Mouse (Mus musculus): ENCODE data around the gene Phc3. TPM values are rescaled to one million over a fixed set of nuclear protein-coding genes. Genes with fewer than 3 reads are reported as not detected.
"Not testable (repeated sequence)": the region's sequence is repeated elsewhere in the genome, so short reads cannot be mapped to it uniquely, and the experiment has no call there.

The Phc3 gene
- total RNA-seq, 1 experiment from 2014 or later: 22.7 TPM

DNA sequence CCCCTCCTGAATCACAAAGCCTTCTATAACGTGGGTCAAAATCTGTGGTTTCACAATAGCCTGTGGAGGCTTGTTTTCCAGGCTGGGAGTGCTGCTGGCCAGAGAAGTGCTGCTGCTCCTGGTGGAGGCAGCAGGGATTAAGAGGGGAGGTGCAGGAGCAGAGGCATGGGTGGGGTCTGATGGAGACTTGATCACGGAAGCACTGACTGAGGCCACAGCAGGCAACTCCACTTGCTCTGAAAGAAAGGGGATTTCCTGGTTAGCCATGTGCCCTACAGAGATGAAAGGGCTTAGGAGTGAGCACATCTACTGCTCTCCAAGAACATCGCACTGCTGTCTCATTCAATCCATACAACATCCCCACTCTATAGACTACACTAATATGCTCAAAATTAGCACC is 39.4 kb downstream of the Phc3 start:
- ATAC-seq (replicated peaks in 1 of 2; ENCODE audit: insufficient read depth in 1 of 2, low FRiP score in 2 of 2, low TSS enrichment in 1 of 2, low read depth in 1 of 2, poor library complexity in 2 of 2, severe bottlenecking in 2 of 2): no peak

DNA sequence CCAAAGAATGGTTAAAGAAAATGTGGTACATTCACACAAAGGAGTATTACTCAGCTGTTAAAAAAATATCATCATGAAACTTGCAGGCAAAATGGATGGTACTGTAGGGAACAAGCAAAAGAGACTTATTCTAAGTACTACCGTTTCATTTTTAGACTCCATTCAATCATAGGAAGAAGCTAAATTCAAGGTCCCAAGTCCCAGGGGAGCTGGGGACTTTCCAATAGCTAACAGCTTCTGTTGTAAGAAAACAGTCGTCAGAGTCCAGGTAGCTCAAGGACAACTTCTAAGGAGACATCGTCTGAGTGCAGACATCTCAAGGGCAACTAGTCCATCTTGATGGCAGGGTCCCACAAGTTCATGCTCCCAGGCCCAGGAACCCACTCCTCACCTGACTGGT is 41.6 kb downstream of the Phc3 start:
- ATAC-seq (replicated peaks in 1 of 2; ENCODE audit: insufficient read depth in 1 of 2, low FRiP score in 2 of 2, low TSS enrichment in 1 of 2, low read depth in 1 of 2, poor library complexity in 2 of 2, severe bottlenecking in 2 of 2): no peak

DNA sequence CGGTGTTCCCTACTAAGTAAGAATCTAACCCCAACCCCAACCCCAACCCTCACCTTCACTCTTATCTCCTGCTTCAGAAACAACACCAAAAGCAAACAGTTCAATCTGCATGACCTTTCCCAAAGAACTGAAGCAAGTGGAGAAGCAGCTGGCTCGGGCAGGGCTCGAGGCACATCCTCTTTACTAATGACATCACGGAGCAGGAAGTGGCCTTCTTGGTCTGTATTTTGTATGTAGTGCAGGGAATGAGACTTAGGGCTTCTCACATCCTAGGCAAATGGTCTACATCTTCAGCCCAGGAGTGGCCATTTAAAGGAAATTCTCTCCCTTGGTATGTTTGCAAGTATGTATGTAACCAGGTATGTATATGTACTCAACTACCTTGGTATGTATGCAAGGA is 52.1 kb downstream of the Phc3 start:
- ATAC-seq (replicated peaks in 1 of 2; ENCODE audit: insufficient read depth in 1 of 2, low FRiP score in 2 of 2, low TSS enrichment in 1 of 2, low read depth in 1 of 2, poor library complexity in 2 of 2, severe bottlenecking in 2 of 2): no peak

DNA sequence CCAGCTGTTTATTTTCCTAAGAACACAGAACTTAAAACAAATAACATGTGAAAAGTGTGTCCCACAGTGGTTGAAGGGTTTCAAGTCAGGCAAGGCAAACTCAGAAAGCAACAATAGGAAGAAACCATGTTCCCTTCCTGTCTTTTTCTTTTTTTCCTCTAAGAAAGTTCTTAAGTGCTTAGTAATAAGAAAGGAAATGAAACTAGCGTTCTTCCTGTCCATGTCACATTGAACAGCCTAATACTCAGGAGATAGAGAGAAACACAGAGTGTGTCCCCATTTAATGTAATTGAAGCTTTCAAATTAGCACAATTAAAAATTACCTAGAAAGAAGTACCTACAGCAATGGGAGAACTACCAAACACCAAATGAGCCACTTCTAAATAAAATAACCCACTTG is 64.6 kb downstream of the Phc3 start:
- no peak for ATAC-seq (replicated peaks in 1 of 2; ENCODE audit: insufficient read depth in 1 of 2, low FRiP score in 2 of 2, low TSS enrichment in 1 of 2, low read depth in 1 of 2, poor library complexity in 2 of 2, severe bottlenecking in 2 of 2)

DNA sequence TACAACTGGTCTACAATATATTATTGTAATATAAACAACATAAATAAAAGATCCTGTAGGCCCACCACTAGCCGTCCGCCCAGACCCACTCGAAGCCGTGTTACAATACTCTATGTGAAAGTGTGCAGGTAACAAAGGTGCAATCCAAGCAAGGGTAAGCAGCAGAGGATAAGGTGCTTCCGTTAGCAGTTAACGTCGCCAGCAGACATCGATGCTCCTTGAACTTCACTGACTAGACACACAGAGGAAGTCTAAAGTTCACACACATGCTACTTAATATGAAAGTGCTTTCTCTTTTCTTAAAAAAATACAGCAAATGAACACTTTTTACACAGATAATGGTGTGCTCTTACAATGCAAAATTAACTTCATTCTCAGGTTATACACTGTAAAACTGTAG is 69.8 kb downstream of the Phc3 start:
- no peak for ATAC-seq (replicated peaks in 1 of 2; ENCODE audit: insufficient read depth in 1 of 2, low FRiP score in 2 of 2, low TSS enrichment in 1 of 2, low read depth in 1 of 2, poor library complexity in 2 of 2, severe bottlenecking in 2 of 2)

DNA sequence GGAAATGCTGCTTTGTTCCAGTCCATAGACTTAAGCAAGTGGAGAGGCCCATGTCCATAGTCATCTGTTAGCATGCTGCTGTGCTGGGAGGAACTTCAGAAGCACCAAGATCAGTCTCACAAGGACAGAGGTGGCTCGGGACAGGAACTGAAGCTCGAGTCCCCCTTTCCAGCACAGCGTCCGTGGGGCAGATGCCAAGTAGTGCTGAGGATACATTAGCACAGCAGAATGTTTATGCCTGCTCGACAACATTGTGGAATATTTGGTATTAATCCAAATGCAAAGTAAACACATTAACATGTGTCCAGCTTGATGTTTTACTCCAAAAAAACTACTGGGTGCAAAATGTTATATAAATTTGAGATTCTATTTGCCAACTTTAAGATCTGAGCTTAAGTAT is 72.5 kb downstream of the Phc3 start:
- no peak for ATAC-seq (replicated peaks in 1 of 2; ENCODE audit: insufficient read depth in 1 of 2, low FRiP score in 2 of 2, low TSS enrichment in 1 of 2, low read depth in 1 of 2, poor library complexity in 2 of 2, severe bottlenecking in 2 of 2)

DNA sequence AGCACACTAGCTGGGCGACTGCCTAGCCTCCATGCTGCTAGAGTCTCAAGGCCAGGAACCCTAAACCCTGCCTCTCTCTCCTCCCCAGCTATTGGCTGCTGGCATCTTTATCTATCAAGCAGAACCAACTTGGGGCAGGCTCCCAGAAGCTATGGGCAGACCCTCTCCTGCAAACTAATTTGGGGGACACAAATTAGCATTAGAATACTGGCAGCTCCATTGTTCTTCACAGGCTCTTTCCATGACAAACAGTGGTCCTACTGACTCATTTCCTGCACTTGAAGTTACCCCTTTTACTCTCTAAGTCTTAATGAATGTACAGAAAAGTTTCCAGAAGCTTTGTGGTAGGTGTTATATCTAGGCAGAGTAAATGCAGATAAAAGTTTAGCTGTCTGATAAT is 80.2 kb downstream of the Phc3 start:
- no peak for ATAC-seq (replicated peaks in 1 of 2; ENCODE audit: insufficient read depth in 1 of 2, low FRiP score in 2 of 2, low TSS enrichment in 1 of 2, low read depth in 1 of 2, poor library complexity in 2 of 2, severe bottlenecking in 2 of 2)

DNA sequence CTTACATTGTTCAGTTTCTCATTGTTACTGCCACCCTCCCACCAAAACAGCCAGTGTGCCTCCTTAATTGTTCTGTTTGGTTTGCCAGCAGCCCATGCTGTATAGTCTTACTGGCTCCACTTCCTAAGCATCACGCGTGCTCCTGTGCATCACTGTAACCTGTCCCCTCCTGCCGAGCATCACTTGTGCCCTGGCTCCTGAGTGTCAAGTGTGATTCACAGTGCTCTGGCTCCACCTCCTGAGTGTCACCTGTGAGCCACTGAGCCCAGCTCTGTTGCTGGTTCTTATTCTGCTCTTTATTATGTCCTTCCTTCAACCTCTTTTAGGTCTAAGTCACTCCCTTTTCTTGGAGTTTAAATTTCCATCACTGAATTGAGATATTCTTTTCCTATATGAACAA is 81.8 kb downstream of the Phc3 start:
- ATAC-seq (replicated peaks in 1 of 2; ENCODE audit: insufficient read depth in 1 of 2, low FRiP score in 2 of 2, low TSS enrichment in 1 of 2, low read depth in 1 of 2, poor library complexity in 2 of 2, severe bottlenecking in 2 of 2): no peak

DNA sequence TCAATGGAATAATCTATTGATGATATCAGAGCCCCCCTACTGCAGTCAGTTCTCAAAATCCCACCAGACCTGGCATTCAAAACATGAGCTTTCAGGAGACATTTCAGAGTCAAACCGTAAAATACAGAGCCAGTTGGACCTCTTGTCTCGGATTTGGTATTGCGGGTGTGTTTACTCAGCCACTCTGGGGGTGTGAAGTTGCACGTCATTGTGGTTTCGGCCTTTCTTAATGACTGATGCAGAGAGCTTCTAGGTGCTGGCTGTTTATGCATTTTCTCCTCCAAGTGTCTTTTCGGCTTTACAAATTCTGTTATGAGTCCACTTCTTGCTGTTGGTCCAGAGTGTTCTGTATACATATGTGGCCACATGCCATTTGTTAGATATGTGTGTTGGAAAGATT is 92.5 kb downstream of the Phc3 start:
- ATAC-seq (replicated peaks in 1 of 2; ENCODE audit: insufficient read depth in 1 of 2, low FRiP score in 2 of 2, low TSS enrichment in 1 of 2, low read depth in 1 of 2, poor library complexity in 2 of 2, severe bottlenecking in 2 of 2): 0 out of 4 replicates have a peak, but pooled peaks of 1 of the 2 experiments have one; percentile 42

DNA sequence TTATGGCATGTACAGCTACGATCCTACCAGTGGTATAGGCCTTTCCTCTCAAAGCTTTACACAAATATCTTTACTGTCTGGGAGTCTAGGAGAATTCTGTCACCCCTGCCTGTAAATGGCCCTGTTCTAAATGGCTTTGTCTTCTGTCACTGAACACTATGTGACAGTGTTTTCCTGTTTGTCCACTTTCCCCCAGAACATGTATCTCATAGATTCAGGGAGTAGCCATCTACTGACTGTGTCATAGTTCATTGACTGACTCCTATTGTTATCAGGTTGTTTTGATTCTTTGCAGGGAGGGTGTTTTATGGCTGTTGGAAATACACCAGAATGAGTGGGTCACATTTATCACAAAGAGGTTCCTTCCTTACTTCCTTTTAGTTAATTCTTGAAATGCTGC is 99.2 kb downstream of the Phc3 start:
- no peak; a peak in 1 of 4 replicates for ATAC-seq (replicated peaks in 1 of 2; ENCODE audit: insufficient read depth in 1 of 2, low FRiP score in 2 of 2, low TSS enrichment in 1 of 2, low read depth in 1 of 2, poor library complexity in 2 of 2, severe bottlenecking in 2 of 2)

DNA sequence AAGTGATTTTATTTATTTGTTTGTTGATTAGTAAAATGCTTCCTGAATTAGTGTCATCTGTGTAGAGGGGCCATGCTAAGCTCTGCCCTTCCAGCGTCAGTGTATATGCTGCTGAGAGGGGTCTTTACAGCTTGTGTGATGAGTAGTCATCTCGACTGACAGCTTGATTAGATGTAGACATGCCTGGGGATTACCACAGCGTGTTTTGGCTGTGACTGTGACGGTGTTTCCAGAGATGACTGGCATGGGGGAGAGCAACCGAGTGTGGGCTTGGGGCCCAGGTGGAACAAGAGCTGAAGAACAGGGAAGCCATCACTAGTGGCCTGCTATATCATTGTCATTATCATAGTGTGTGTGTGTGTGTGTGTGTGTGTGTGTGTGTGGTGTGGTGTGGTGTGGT is 100.6 kb downstream of the Phc3 start:
- ATAC-seq (replicated peaks in 1 of 2; ENCODE audit: insufficient read depth in 1 of 2, low FRiP score in 2 of 2, low TSS enrichment in 1 of 2, low read depth in 1 of 2, poor library complexity in 2 of 2, severe bottlenecking in 2 of 2): no peak

DNA sequence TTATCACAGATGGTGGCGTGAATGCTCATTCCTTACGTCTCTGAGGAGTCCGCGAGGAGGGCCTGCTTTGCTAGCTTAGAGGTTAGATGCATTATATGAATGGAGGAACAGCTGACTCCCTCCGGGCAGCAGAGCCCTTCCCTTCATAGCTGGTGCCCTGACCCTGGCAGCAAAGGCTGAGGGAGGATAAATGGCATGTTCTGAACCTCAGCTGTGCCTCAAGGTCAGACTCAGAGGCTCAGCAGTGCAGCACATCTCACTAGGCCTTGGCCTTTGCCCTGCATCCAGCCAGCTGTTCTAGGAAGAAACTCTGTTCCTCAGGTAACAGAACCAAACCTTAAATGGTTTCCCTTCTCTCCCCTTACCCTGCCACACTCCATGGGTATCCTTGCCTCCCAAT is 101.0 kb downstream of the Phc3 start:
- no peak for ATAC-seq (replicated peaks in 1 of 2; ENCODE audit: insufficient read depth in 1 of 2, low FRiP score in 2 of 2, low TSS enrichment in 1 of 2, low read depth in 1 of 2, poor library complexity in 2 of 2, severe bottlenecking in 2 of 2)

DNA sequence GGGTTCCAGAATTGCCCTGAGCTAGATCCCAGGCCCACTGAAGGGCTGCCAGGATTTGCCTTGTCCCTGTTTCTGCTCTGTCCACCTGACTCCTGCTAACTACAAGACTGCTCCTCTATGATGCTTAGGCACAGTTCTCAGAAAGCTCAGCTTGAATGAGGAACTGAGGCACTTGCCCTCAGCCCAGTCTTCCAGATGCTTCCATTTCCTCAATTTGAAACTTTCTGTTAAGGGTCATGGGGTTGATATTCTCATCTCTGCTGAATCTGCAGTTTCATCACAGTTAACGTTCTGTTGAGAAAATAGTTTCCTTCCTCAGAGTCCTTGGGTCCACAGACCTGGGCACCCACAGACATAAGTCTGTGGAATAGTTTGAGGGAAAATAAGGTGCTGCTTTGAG is 104.6 kb downstream of the Phc3 start:
- peak; percentile 82 to 84 for ATAC-seq (replicated peaks in 1 of 2; ENCODE audit: insufficient read depth in 1 of 2, low FRiP score in 2 of 2, low TSS enrichment in 1 of 2, low read depth in 1 of 2, poor library complexity in 2 of 2, severe bottlenecking in 2 of 2)

DNA sequence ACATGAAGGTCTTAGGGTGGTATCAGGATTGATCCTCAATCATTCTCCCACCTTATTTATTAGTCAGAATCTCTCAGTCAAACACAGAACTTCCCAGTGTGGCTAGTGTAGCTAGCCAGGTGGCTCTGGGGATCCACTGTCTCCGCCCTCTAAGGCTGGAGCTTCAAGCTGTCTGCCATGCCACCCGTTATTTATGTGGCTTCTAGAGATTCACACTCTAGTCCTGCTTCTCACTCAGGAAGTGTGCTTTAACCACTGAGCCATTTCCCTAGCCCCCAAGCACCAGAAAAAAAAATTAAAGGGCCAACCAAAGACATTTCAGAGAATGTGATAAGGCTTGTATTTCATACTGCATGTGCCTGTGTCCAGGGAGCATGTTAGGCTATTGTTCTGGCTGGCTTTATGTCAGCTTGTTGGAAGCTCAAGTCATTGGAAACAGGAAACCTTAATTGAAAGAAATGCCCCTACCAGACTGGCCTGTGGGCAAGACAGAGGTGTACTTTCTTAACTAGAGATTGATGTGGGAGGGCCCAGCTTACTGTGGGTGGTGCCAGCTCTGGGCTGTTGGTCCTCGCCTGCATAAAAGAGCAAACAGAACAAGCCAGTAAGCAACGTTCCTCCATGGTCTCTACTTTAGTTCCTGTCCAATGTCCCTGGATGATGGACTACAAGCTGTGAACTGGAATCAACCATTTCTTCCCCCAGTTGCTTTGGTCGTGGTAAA is 105.3 kb downstream of the Phc3 start:
- peak; percentile 44 to 60 for ATAC-seq (replicated peaks in 1 of 2; ENCODE audit: insufficient read depth in 1 of 2, low FRiP score in 2 of 2, low TSS enrichment in 1 of 2, low read depth in 1 of 2, poor library complexity in 2 of 2, severe bottlenecking in 2 of 2)

DNA sequence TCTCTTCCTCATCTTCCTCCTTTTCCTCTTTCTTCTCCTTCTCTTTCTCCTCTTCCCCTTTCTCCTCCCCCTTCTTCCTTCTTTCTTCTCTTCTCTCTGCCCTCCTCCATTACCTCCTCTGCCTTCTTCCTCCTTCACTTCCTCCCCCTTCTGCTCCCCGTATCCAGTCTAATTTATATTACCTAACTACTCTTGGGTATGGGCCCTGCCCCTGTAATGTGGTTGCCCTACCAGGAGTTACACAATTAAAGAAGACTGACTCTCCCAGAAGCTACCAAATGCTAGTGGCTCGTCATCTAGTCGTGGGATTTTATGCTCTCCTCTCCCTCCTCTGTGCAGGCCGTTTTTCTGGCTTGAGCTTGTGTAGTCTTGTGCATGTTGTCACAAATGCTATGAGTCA is 108.5 kb downstream of the Phc3 start:
- ATAC-seq (replicated peaks in 1 of 2; ENCODE audit: insufficient read depth in 1 of 2, low FRiP score in 2 of 2, low TSS enrichment in 1 of 2, low read depth in 1 of 2, poor library complexity in 2 of 2, severe bottlenecking in 2 of 2): no peak; a peak in 1 of 4 replicates

DNA sequence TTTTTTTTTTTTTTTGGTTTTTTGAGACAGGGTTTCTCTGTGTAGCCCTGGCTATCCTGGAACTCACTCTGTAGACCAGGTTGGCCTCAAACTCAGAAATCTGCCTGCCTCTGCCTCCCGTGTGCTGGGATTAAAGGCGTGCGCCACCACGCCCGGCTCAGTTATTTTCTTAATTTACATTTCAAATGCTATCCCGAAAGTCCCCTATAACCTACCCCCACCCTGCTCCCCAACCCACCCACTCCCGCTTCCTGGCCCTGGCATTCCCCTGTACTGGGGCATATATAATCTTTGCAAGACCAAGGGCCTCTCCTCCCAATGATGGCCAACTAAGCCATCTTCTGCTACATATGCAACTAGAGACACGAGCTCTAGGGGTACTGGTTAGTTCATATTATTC is 109.6 kb downstream of the Phc3 start:
- ATAC-seq (replicated peaks in 1 of 2; ENCODE audit: insufficient read depth in 1 of 2, low FRiP score in 2 of 2, low TSS enrichment in 1 of 2, low read depth in 1 of 2, poor library complexity in 2 of 2, severe bottlenecking in 2 of 2): not testable (repeated sequence)

DNA sequence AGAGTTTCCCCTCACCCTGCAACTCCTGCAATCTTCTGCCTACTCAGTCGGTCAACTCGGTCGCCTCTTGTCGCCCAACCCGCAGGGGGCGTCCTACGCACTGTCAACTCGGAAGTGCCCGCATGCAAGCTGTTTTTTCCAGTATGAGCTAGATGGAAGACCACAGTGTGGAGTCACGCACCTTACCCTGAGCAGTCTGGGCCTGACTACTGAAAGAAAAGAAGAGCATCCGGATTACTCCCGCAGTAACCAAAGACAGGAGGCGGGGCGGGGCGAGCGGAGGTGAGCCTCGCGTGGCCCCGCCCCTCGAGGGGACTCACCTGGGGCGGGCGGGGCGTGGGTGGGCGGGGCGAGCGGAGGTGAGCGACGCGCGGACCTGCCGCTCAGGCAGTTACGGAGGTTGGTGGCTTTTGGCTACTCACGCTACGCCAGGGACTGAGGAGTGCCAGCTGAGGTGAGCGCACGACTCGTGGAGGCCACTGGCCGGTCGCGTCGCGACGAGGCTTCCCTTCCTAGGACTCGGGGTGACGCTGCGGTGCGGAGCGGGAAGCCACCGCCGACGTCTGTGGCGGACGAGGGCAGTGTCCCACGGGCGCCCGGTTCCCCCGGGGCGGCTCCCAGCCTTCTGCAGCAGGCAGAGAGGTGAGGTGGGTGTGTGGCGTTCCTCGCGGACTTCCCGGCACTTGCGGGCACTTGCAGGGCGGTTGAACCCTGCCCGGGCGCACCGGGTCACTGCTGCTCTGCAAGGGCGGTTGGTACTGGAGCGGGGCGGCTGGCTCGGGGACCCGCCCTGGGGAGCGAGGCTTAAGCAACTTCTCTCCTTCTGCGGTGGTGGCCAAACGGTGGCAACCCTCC is 113.4 kb downstream of the Phc3 start, which contains the start of gene Gpr160:
Gene Gpr160 (plus strand): TSS at position 347 of the 855 bp plus-strand sequence.
- ATAC-seq (replicated peaks in 1 of 2; ENCODE audit: insufficient read depth in 1 of 2, low FRiP score in 2 of 2, low TSS enrichment in 1 of 2, low read depth in 1 of 2, poor library complexity in 2 of 2, severe bottlenecking in 2 of 2): peak; percentile 76 to 79

DNA sequence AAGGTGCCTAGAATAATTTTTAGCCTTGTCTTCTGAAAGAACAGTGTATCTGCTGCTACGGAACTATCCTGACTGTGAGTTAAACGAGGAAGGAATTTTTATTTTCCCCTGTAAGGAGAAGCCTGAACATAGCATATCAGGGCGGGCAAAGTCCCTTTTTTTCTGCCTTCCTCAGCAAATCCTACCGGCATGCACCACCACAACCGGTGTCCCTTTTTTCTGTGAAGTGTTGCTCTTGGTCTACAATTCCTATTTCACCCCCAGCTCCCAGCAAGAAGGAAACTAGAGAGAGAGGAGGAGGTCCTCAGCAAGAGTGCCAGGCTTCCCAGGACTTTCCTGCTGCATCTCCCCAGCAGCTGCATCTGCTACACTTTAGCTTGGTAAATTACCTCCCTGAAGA is 115.6 kb downstream of the Phc3 start:
- ATAC-seq (replicated peaks in 1 of 2; ENCODE audit: insufficient read depth in 1 of 2, low FRiP score in 2 of 2, low TSS enrichment in 1 of 2, low read depth in 1 of 2, poor library complexity in 2 of 2, severe bottlenecking in 2 of 2): no peak

DNA sequence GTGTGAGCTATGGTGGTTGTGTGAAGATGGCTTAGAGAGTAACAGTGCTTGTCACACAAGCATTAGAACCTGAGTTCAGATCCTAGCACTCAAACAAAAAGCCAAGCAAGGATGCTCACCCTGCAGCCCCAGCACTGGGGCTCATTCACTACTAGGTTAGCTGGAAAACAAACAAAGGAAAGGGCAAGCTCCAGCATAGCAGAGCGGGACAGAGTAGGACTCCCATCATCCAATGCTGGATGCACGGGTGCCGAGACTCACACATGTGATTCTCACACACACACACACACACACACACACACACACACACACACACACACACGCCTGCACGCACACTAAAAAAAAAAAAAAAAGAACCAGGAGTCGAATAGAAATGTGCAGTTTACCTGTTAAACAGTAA is 117.8 kb downstream of the Phc3 start:
- no peak for ATAC-seq (replicated peaks in 1 of 2; ENCODE audit: insufficient read depth in 1 of 2, low FRiP score in 2 of 2, low TSS enrichment in 1 of 2, low read depth in 1 of 2, poor library complexity in 2 of 2, severe bottlenecking in 2 of 2)

Data from hematopoietic stem cell, adult 5-6 weeks (primary cell).